Mouse (Mus musculus): Measurements from ENCODE around the gene Loxl1.

The Loxl1 gene

DNA sequence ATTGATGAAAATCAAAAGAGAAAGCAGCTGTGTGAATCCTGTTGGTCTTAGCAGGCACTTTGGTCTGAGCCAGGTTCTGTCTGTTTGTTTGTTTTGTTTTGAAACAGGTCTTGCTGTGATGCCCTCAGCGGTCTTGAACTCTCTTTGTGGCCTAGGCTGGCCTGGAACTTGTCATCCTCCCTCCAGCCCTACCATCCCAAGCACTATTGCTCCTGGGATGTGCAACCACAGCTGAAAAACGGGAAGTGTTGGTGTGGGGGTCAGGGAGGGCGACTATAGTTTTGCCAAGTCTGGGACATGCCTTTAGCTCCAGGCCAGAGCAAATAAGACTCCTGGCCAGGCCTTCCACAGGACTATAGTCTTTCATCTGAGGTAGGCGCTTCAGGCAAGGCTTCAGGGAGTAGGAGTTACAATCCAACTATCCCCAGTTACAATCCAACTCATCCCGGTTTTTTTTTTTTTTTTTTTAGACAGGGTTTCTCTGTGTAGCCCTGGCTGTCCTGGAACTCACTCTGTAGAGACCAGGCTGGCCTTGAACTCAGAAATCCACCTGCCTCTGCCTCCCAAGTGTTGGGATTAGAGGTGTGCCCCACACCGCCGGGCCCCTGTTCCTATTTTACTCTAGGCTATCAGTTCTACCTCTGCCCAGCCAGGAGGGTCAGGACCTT lies 64.1 kb downstream of the Loxl1 start:
- no peak for DNase-seq

DNA sequence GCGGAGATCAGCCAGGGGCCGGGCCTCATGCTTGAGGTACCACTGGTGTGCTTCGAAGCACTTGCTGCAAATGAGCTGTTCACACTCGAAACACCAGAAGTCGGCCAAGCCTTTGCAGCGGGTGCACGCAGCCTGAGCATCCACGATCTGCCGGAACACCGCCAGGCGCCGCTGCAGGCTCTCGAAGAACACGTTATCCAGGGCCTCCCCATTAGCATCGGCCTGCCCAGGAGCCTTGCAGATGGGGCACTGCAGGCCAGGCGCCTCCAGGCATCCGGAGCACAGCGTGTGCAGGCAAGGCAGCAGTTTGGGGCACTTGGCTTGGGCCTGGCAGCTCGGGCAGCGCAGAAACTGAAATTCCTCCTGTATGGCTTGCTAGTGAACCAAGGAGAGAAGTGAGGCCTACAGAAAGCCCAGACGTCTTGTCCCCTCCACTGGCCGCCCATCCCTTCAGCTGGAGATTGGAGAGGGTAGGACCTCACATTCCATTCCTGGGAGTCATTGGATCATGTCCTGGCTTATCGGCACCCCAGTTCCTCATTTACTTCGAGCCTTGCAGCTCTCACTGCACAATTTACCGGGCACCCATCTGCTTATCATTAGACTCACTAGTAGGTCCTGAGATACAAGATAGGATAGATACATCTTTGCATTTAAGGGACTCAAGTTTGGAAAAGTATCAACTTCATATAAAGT lies 65.8 kb downstream of the Loxl1 start:
- peak; percentile 98 for DNase-seq

DNA sequence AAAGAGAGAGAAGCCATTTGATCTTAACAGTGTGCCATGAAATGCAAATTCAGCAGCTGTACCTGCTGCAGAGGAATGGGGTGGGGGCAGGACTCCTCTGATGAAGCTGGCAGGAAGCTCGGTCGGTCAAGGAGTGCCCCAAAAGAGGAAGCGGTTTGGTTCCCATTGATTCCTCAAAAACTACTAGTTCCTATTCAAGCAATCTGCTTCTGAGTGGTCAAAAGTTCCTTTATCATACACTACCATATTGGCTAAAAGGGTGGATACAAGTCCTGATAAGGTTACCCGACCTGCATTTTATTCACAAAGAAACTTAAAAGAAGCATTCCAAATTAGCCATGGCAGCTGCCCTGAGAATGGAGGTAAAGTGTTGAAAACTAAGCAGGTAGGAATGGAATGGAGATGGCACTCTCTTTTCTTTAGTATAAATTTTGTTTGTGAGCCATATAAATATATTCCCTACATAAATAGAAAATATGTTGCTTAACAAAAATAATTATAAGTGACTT lies 66.8 kb downstream of the Loxl1 start:
- no peak for DNase-seq

DNA sequence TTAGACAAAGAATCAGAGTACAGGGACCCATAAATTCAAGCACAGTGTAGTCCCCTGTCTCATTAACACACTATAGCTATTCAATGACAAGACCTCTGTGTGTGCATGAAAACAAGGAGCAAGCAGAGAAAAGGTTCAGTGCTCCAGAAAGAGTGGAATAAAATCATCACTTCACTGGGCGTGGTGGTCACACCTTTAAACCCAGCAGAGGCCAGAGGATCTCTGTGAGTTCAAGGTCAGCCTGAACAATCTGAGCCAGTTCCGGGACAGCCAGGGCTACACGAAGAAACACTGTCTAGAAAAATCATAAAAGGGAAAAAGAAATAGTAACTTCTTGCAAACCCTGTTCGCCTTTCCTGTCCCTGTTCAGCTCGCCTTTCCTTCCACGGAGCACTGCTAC lies 69.3 kb downstream of the Loxl1 start:
- no peak for DNase-seq

DNA sequence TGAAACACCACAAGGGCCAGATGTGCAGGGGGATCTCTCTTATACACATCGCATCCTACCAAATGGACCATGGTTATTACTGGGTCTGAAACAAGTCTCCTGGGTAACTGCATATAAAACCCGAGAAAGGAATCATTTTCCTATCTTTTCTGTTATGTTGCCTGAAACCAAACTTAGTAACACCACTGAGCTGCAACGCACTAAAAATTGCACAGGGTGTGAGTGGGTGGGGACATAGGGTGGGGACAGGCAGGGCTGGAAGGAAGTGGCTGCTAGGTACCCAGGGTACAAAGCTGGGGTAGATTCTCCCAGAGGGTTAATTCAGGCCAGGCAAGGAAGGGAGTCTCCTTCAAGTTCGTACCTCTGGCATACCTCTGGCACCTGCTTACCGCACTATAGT lies 70.3 kb downstream of the Loxl1 start:
- DNase-seq: no peak

DNA sequence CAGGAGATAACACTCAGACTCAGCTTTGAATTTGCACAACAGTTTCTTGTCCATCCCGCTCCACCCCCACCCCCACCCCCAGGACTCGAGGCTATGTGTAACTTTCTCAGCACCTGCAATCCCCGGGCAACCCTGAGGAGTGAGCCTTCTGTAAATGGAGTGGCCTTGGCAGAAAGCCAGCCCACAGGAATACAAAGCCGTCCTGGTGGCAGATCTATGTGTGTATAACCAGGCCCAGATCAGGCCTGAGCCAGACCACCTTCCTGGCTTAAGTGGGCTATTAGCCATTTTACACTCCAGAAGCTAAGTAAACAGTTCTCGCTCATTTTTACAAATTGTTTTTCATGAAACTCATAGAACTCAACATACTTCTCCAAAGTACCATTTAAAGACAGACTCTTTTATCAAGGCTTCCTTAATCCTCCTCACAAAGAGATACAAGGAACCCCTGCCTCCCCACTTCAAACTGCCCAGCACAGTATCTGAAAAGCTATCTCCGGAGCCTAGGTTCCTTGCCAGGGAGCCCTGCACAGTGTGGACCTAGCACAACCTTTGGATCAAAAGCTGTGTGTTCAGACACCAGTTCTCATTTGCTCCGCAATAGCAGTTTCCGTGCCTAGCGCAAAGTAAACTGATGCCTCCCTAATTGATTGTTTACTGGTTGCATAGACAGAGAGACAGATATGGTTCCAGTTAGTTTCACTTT lies 71.1 kb downstream of the Loxl1 start:
- DNase-seq: no peak
